Mouse (Mus musculus) limb, embryonic 13.5 days (tissue): ENCODE measurements around the gene Bcar3. TPM values are rescaled to one million over a fixed set of nuclear protein-coding genes. Genes with fewer than 3 reads are reported as not detected.

ENCODE experiments used
- ATAC-seq: fragments of 200-750 bp; cut with Nextera tagmentation; 2 replicates; pipeline ENCODE4 v1.8.0; 2017; ENCODE audit warnings: low read depth, moderate number of reproducible peaks, moderate TSS enrichment; ENCODE audit not compliant: low FRiP score
- H3K27ac ChIP-seq: fragments of 300-500 bp; sonication (generic); 2 replicates; pipeline ENCODE4 v1.5.1; 2015; ENCODE audit warnings: inconsistent platforms, mild to moderate bottlenecking, moderate library complexity
- H3K27me3 ChIP-seq: fragments of 300-500 bp; sonication (generic); 2 replicates; pipeline ENCODE4 v1.6.1; 2015; ENCODE audit warnings: mild to moderate bottlenecking, inconsistent platforms
- H3K36me3 ChIP-seq: fragments of 300-500 bp; sonication (generic); 2 replicates; pipeline ENCODE4 v1.6.1; 2015; ENCODE audit warnings: inconsistent platforms, mild to moderate bottlenecking, moderate library complexity
- H3K4me1 ChIP-seq: fragments of 300-500 bp; sonication (generic); 2 replicates; pipeline ENCODE4 v1.6.1; 2015; ENCODE audit warnings: inconsistent platforms
- H3K4me2 ChIP-seq: fragments of 300-500 bp; sonication (generic); replicated peaks from 2 replicates; pipeline ENCODE4 v1.6.1; 2015; ENCODE audit warnings: inconsistent platforms, mild to moderate bottlenecking, moderate library complexity
- H3K4me3 ChIP-seq: fragments of 300-500 bp; sonication (generic); 2 replicates; pipeline ENCODE4 v1.5.1; 2015; ENCODE audit warnings: moderate library complexity, mild to moderate bottlenecking, inconsistent platforms
- H3K9ac ChIP-seq: fragments of 300-500 bp; sonication (generic); 2 replicates; pipeline ENCODE4 v1.6.1; 2015; ENCODE audit warnings: mild to moderate bottlenecking, inconsistent platforms
- H3K9me3 ChIP-seq: fragments of 300-500 bp; sonication (generic); 2 replicates; pipeline ENCODE4 v1.6.1; 2016; ENCODE audit warnings: inconsistent platforms
- WGBS: fragments of 180-500 bp; shearing (Covaris S2); methylation state at CpG from one replicate; pipeline ENCODE4 v1.1.7; 2015; 5-methylcytosine and 5-hydroxymethylcytosine counted together
- polyA plus RNA-seq: library from polyadenylated mRNA; unstranded; fragments of >200 nt; fragmentation: Nextera tagmentation; extraction: Ambion mirVana; gene quantifications from 2 replicates; pipeline ENCODE4 v1.2.1, GENCODE M21; 2015

The Bcar3 gene
- polyA plus RNA-seq, 1 experiment from 2014 or later = 8.1 TPM

DNA sequence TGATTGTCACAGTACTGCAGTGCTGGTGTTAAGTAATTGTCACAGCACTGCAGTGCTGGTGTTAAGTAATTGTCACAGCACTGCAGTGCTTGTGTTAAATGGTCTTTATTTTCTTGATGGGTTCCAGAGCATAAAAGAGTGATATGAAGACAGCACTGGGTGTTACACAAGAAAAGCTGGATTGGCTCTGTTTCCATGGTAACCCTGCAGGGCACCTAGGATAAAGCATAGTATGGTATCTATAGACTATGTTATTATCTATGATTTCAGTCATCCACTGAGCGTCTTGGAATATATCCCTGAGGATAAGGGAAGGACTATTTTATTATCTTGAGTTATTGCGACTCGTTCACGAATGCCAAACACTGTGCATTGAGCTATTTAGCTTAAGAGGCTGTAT is 162.9 kb downstream of the Bcar3 start:
- WGBS = 78% methylated on average over 4 of the region's 4 CpGs
- Histone ChIP-seq H3K4me3 (no peak overlapping the region), H3K27me3 (no peaks in the 10 kb centered on the region), H3K4me2 (no peak overlapping the region), H3K27ac (no peak overlapping the region), H3K9ac (no peak overlapping the region), H3K36me3 (no peaks in the 10 kb centered on the region), H3K4me1 (peaks cover 18% of the 10 kb centered on the region), H3K9me3 (no peaks in the 10 kb centered on the region)
- no peak for ATAC-seq

GRCm38 (mm10) chr3:122457723-122458122 is 163.8 kb downstream of the Bcar3 start:
- Histone ChIP-seq H3K4me1 (peaks cover 27% of the 10 kb centered on the region), H3K27me3 (no peaks in the 10 kb centered on the region), H3K9me3 (no peaks in the 10 kb centered on the region), H3K4me2 (no peak overlapping the region), H3K9ac (no peak overlapping the region), H3K4me3 (no peak overlapping the region), H3K36me3 (no peaks in the 10 kb centered on the region), H3K27ac (no peak overlapping the region)
- no peak for ATAC-seq
- WGBS = 31% methylated on average over 1 of the region's 1 CpGs

GRCm38 (mm10) chr3:122458743-122459142 is 164.8 kb downstream of the Bcar3 start:
- no peak overlapping the region for H3K4me2 ChIP-seq
- no peak overlapping the region for H3K9ac ChIP-seq
- no peaks in the 10 kb centered on the region for H3K9me3 ChIP-seq
- ATAC-seq = no peak
- H3K36me3 ChIP-seq = no peaks in the 10 kb centered on the region
- no peak overlapping the region for H3K27ac ChIP-seq
- no peak overlapping the region for H3K4me3 ChIP-seq
- H3K4me1 ChIP-seq = peaks cover 33% of the 10 kb centered on the region
- 67% methylated on average over 8 of the region's 8 CpGs for WGBS
- H3K27me3 ChIP-seq = no peaks in the 10 kb centered on the region

DNA sequence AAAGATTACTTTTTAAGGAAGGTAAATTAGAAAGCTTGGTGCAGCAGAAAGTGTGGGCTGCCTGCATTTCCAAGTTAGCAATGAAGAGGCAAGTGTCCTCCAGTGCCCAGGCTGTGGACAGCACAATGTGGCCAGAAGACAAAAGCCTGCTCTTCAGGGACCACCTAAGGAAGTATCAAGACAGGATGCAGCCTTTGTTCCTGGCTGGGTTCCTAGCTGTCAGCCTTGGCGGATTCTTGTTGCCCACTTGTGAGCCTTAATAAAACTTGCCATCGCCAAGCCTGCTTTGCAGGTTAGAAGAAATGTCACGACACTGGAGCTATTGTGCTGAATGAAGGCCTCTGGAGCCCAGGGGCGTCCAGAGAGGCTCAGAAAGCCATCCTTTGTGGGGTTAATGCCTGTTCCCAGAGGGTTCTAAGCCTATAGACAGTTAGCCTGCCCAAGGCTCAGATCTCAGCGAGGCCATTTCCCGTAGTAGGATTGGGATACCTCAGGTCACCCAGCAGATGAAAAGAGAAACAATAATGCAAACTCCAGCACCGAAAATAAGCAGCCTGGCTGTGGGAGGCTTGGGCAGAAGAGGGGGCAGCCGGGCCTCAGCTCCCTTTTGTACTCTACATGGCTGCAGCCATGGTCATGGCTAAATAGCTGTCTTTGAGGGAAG is 167.0 kb downstream of the Bcar3 start:
- H3K9me3 ChIP-seq = no peaks in the 10 kb centered on the region
- no peak overlapping the region for H3K4me2 ChIP-seq
- no peak overlapping the region for H3K27ac ChIP-seq
- ATAC-seq = no peak
- no peaks in the 10 kb centered on the region for H3K36me3 ChIP-seq
- 52% methylated on average over 8 of the region's 8 CpGs for WGBS
- H3K4me3 ChIP-seq = no peak overlapping the region
- no peak overlapping the region for H3K9ac ChIP-seq
- peaks cover 33% of the 10 kb centered on the region for H3K4me1 ChIP-seq
- H3K27me3 ChIP-seq = no peaks in the 10 kb centered on the region

DNA sequence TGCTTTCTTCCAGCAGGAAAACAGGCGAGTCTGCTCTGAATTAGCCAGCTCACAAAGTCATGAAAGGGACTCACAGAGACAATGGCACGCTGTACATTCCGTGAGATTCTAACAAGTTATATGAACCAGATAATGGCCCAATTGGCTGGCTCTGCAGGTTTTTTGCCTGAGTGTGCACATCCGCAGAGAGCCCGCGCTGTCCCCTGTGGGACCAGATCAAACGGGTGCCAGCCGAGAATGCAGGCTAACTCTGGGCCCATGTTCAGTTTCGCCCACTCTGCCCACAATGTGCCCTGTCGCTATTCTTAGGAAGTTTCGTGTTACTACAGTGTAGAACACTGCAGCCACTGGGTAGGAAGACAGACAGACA is 167.6 kb downstream of the Bcar3 start:
- Histone ChIP-seq H3K36me3 (no peaks in the 10 kb centered on the region), H3K9me3 (no peaks in the 10 kb centered on the region), H3K4me1 (peaks cover 33% of the 10 kb centered on the region), H3K27ac (no peak overlapping the region), H3K9ac (no peak overlapping the region), H3K27me3 (no peaks in the 10 kb centered on the region), H3K4me3 (no peak overlapping the region), H3K4me2 (no peak overlapping the region)
- ATAC-seq = no peak
- 64% methylated on average over 11 of the region's 11 CpGs for WGBS

GRCm38 (mm10) chr3:122461932-122462871 is 168.3 kb downstream of the Bcar3 start:
- Histone ChIP-seq H3K27ac (no peak overlapping the region; the same call in 1 of the 2 replicates), H3K4me3 (no peak overlapping the region), H3K9ac (no peak overlapping the region), H3K9me3 (no peaks in the 10 kb centered on the region), H3K4me2 (no peak overlapping the region), H3K36me3 (no peaks in the 10 kb centered on the region), H3K27me3 (no peaks in the 10 kb centered on the region), H3K4me1 (peaks cover 33% of the 10 kb centered on the region)
- WGBS = 59% methylated on average over 18 of the region's 18 CpGs
- no peak for ATAC-seq

DNA sequence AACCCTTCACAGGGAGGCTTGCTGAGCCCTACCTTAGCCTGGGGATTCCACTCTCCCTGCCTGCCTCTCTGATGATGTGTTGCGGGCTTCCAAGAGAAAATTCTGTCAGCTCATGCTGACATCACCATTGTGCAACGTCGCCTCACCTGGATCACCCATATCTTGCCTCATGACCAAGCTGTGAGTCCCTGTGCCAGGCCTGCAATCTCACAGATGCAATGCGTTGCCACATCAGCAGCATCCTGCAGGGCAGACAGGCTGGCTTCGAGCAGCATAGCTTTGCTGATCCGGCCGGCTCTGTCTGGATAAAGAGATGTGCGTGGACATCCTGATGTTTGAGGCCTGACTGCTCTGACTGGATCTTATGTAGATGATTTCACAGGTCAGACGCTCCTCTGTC is 169.2 kb downstream of the Bcar3 start:
- WGBS = 83% methylated on average over 9 of the region's 9 CpGs
- H3K27ac ChIP-seq = no peak overlapping the region
- H3K4me2 ChIP-seq = no peak overlapping the region
- peaks cover 33% of the 10 kb centered on the region for H3K4me1 ChIP-seq
- no peak overlapping the region for H3K9ac ChIP-seq
- ATAC-seq = no peak
- H3K27me3 ChIP-seq = no peaks in the 10 kb centered on the region
- H3K4me3 ChIP-seq = no peak overlapping the region
- no peaks in the 10 kb centered on the region for H3K9me3 ChIP-seq
- H3K36me3 ChIP-seq = no peaks in the 10 kb centered on the region

- no peaks in the 10 kb centered on the region for H3K27me3 ChIP-seq
- no peak overlapping the region for H3K4me2 ChIP-seq
- H3K4me1 ChIP-seq = peaks cover 28% of the 10 kb centered on the region
- no peak overlapping the region for H3K4me3 ChIP-seq
- 49% methylated on average over 9 of the region's 9 CpGs for WGBS
- no peaks in the 10 kb centered on the region for H3K36me3 ChIP-seq
- no peaks in the 10 kb centered on the region for H3K9me3 ChIP-seq
- no peak overlapping the region for H3K9ac ChIP-seq
- H3K27ac ChIP-seq = no peak overlapping the region
- ATAC-seq = 0 out of 2 replicates have a peak, but pooled peaks have one; percentile 19
These were observed 172.3 kb downstream of the Bcar3 start for GRCm38 (mm10) chr3:122466100-122466730.

DNA sequence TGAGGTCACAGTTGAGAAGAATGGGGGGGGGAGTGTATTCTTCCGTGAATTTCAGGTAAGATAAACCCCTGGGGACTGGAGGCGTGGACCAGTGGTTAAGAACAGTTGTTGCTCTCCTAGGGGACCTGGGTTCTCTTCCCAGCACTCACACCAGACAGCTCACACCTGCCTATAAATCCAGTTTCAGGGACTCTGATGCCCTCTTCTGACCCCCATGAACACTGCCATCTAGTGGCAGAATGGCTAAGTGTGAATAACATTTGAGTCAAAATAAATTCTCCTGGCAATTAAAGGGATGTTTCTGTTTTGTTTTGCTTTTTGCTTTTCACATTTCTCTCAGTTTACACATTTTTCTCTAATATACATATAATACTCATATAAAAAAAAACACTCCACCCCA is 174.0 kb downstream of the Bcar3 start:
- no peak overlapping the region for H3K4me2 ChIP-seq
- H3K4me1 ChIP-seq = peaks cover 19% of the 10 kb centered on the region
- no peaks in the 10 kb centered on the region for H3K36me3 ChIP-seq
- no peak overlapping the region for H3K4me3 ChIP-seq
- no peak for ATAC-seq
- no peak overlapping the region for H3K9ac ChIP-seq
- no peaks in the 10 kb centered on the region for H3K27me3 ChIP-seq
- no peak overlapping the region for H3K27ac ChIP-seq
- WGBS = 67% methylated on average over 2 of the region's 2 CpGs
- no peaks in the 10 kb centered on the region for H3K9me3 ChIP-seq

- no peak overlapping the region for H3K9ac ChIP-seq
- 83% methylated on average over 14 of the region's 14 CpGs for WGBS
- H3K27ac ChIP-seq = peak overlapping the region; percentile 28; the same call in 1 of the 2 replicates
- H3K9me3 ChIP-seq = no peaks in the 10 kb centered on the region
- ATAC-seq = no peak
- H3K4me1 ChIP-seq = peaks cover 34% of the 10 kb centered on the region
- no peaks in the 10 kb centered on the region for H3K36me3 ChIP-seq
- no peak overlapping the region for H3K4me2 ChIP-seq
- no peaks in the 10 kb centered on the region for H3K27me3 ChIP-seq
- H3K4me3 ChIP-seq = no peak overlapping the region
These were observed 176.5 kb downstream of the Bcar3 start for GRCm38 (mm10) chr3:122470326-122471016.

GRCm38 (mm10) chr3:122471017-122471721 is 177.2 kb downstream of the Bcar3 start:
- H3K27ac ChIP-seq = peak overlapping the region; percentile 28
- H3K4me2 ChIP-seq = no peak overlapping the region
- no peak overlapping the region for H3K9ac ChIP-seq
- H3K36me3 ChIP-seq = no peaks in the 10 kb centered on the region
- WGBS = 51% methylated on average over 12 of the region's 12 CpGs
- no peaks in the 10 kb centered on the region for H3K27me3 ChIP-seq
- no peaks in the 10 kb centered on the region for H3K9me3 ChIP-seq
- no peak for ATAC-seq
- H3K4me3 ChIP-seq = no peak overlapping the region
- peaks cover 41% of the 10 kb centered on the region for H3K4me1 ChIP-seq
